In the genomic region with DNA sequence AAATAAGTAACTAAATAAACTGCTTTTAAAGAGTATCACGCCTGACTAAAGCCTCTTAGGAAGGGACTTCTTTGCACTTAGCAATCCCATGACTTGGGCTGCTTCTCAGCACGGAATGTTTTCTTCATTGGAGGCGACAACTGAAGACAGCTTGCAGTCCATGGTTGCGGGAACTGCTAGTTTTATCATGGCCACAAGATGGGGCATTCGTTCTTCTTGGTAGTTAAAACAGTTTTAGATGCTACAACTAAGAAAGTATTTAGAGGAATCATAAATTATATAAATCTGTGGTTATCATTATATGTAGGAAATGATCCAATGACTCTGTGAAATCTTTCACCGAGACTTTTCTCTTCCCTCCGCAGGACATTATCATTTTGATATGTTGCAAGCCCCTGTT, we compare ENCODE assay signal across 8 mouse cellular contexts. TPM values are rescaled to one million over a fixed set of nuclear protein-coding genes. Genes with fewer than 3 reads are reported as not detected.
A peak's percentile ranks its signal among the peaks of the same experiment; 100 is the strongest.
DNase-seq lines count a peak whose midpoint lies in the region; ATAC-seq lines count a peak whose summit lies in the region.

No protein-coding gene starts in this region.

- no peaks in the 10 kb centered on the region for H3K9me3 ChIP-seq in kidney, embryonic 15.5 days (replicated peaks)
- no peaks in the 10 kb centered on the region for H3K9me3 ChIP-seq in embryonic facial prominence, embryonic 11.5 days (replicated peaks; ENCODE audit: control insufficient read depth, low read length)
- H3K9me3 ChIP-seq in midbrain, embryonic 14.5 days (ENCODE audit: control insufficient read depth, low read length), result no peaks in the 10 kb centered on the region

- no peaks in the 10 kb centered on the region for H3K36me3 ChIP-seq in kidney, embryonic 15.5 days
- no peaks in the 10 kb centered on the region for H3K36me3 ChIP-seq in embryonic facial prominence, embryonic 11.5 days (replicated peaks; ENCODE audit: control insufficient read depth, insufficient read depth, low read depth, low read length)
- no peaks in the 10 kb centered on the region for H3K36me3 ChIP-seq in midbrain, embryonic 14.5 days (ENCODE audit: control insufficient read depth, insufficient read depth, low read length)

- intact Hi-C loops in heart, postnatal 14 days (cut with DNase I), result no loop called here

- no peak for ATAC-seq in kidney, embryonic 15.5 days (replicated peaks; ENCODE audit: low FRiP score)
- no peak for ATAC-seq in embryonic facial prominence, embryonic 11.5 days (replicated peaks; ENCODE audit: insufficient number of reproducible peaks, low FRiP score, low TSS enrichment, low read depth)
- no peak for ATAC-seq in midbrain, embryonic 14.5 days (ENCODE audit: low FRiP score, low TSS enrichment)

- peaks cover 20% of the 10 kb centered on the region for H3K4me1 ChIP-seq in kidney, embryonic 15.5 days
- peaks cover 3% of the 10 kb centered on the region; the same call in 1 of the 2 replicates for H3K4me1 ChIP-seq in embryonic facial prominence, embryonic 11.5 days (ENCODE audit: control insufficient read depth, insufficient read depth, low read length)
- H3K4me1 ChIP-seq in midbrain, embryonic 14.5 days (ENCODE audit: control insufficient read depth, insufficient read depth, low read length), result peaks cover 16% of the 10 kb centered on the region

- no peak overlapping the region for H3K4me2 ChIP-seq in kidney, embryonic 15.5 days
- no peak overlapping the region for H3K4me2 ChIP-seq in embryonic facial prominence, embryonic 11.5 days (ENCODE audit: low read depth, low read length)
- H3K4me2 ChIP-seq in midbrain, embryonic 14.5 days (ENCODE audit: low read length), result peak overlapping the region; percentile 52; the same call in 1 of the 2 replicates

- WGBS in kidney, embryonic 15.5 days, result 39% methylated on average over 7 of the region's 7 CpGs
- WGBS in embryonic facial prominence, embryonic 11.5 days, result 57% methylated on average over 7 of the region's 7 CpGs
- 40% methylated on average over 7 of the region's 7 CpGs for WGBS in midbrain, embryonic 14.5 days

- no peaks in the 10 kb centered on the region for H3K27me3 ChIP-seq in kidney, embryonic 15.5 days
- no peaks in the 10 kb centered on the region for H3K27me3 ChIP-seq in embryonic facial prominence, embryonic 11.5 days (ENCODE audit: control insufficient read depth, insufficient read depth, low read length)
- H3K27me3 ChIP-seq in midbrain, embryonic 14.5 days (ENCODE audit: control insufficient read depth, insufficient read depth, low read length), result no peaks in the 10 kb centered on the region

- peak; percentile 27 for DNase-seq in kidney, adult 11 months
- peak; percentile 72 for DNase-seq in adrenal gland, postnatal 10 days
- DNase-seq in embryonic facial prominence, embryonic 11.5 days (ENCODE audit: low spot score), result peak; percentile 75
- DNase-seq in heart, postnatal 14 days, result peak; percentile 47 to 77
- DNase-seq in left cerebral cortex, adult 8-10 months (ENCODE audit: low spot score in 2 of 2), result peak; percentile 31 to 42
- peak; percentile 89 for DNase-seq in midbrain, embryonic 14.5 days
- DNase-seq in thymus, postnatal 0 days (ENCODE audit: low spot score), result peak; percentile 64

- H3K9ac ChIP-seq in kidney, embryonic 15.5 days, result no peak overlapping the region
- no peak overlapping the region for H3K9ac ChIP-seq in embryonic facial prominence, embryonic 11.5 days (replicated peaks; ENCODE audit: low read length)
- H3K9ac ChIP-seq in midbrain, embryonic 14.5 days (replicated peaks; ENCODE audit: low read length), result no peak overlapping the region

- H3K27ac ChIP-seq in kidney, embryonic 15.5 days, result no peak overlapping the region
- H3K27ac ChIP-seq in embryonic facial prominence, embryonic 11.5 days (replicated peaks; ENCODE audit: low read depth, low read length), result no peak overlapping the region
- H3K27ac ChIP-seq in midbrain, embryonic 14.5 days (replicated peaks; ENCODE audit: low read depth, low read length), result no peak overlapping the region

- no peak overlapping the region for H3K4me3 ChIP-seq in kidney, embryonic 15.5 days (replicated peaks)
- H3K4me3 ChIP-seq in embryonic facial prominence, embryonic 11.5 days (ENCODE audit: low read depth, low read length), result no peak overlapping the region
- H3K4me3 ChIP-seq in midbrain, embryonic 14.5 days (replicated peaks; ENCODE audit: low read depth, low read length), result no peak overlapping the region

RNA-seq across cellular contexts. Expression of gene Gtf2a1, which starts 50.4 kb away (rescaled TPM):
- polyA plus RNA-seq in kidney, embryonic 15.5 days (2015; fragmentation: Nextera tagmentation; extraction: Ambion mirVana), result 46.6 and 50.0 TPM in 2 replicates
- total RNA-seq in adrenal gland, postnatal 10 days (2021), result 10 to 100 TPM; 39.9 to 41.9 TPM
- 46.3 and 48.5 TPM in 2 replicates for polyA plus RNA-seq in embryonic facial prominence, embryonic 11.5 days (2014; fragmentation: Nextera tagmentation; extraction: Ambion mirVana)
- total RNA-seq in heart, postnatal 14 days (2021), result 10 to 100 TPM; 21.5 to 23.8 TPM
- 10 to 100 TPM; 51.9 to 57.1 (median 53.2) TPM for total RNA-seq in left cerebral cortex, adult 8-10 months (2022)
- polyA plus RNA-seq in midbrain, embryonic 14.5 days (2014; fragmentation: Nextera tagmentation; extraction: Ambion mirVana), result 64.6 and 68.9 TPM in 2 replicates
- 31.0 and 36.6 TPM in 2 replicates for polyA plus RNA-seq in thymus, postnatal 0 days (2015; fragmentation: Nextera tagmentation; extraction: Ambion mirVana)

Comparison
In these comparisons a context has a peak if more than half of its experiments do, and no peak if none do; other contexts are left out.
1. DNase-seq: peak in every context shown above with its lines; median percentile 89 in midbrain, embryonic 14.5 days; 75 in embryonic facial prominence, embryonic 11.5 days; 72 in adrenal gland, postnatal 10 days; 64 in thymus, postnatal 0 days; 62 in heart, postnatal 14 days; 36 in left cerebral cortex, adult 8-10 months; 27 in kidney, adult 11 months.